In genomic region chr9:111854976-111855375, GRCm38 (mm10) we compare ENCODE assay signal across 23 mouse cellular contexts.
"Had no signal": no experiment of that assay in that cellular context is flagged by ENCODE, and none has a peak within 500 bp of the region (broad histone marks: within the 10 kb centered on the region; RNA-seq: fewer than 3 reads in every experiment).

No protein-coding gene starts in this region.

- ATAC-seq: liver, postnatal 0 days; lung, postnatal 0 days; midbrain, embryonic 13.5 days had no signal

- H3K27ac ChIP-seq: kidney, postnatal 0 days; limb, embryonic 12.5 days; limb, embryonic 15.5 days; liver, embryonic 14.5 days; macrophage; midbrain, embryonic 13.5 days; neural tube, embryonic 13.5 days; stomach, postnatal 0 days had no signal

- DNase-seq: kidney, adult 2 months; kidney, postnatal 25 days; layer of hippocampus, postnatal 36 days; left cerebral cortex, postnatal 4 days; liver, postnatal 0 days; lung, embryonic 14.5 days; right cerebral cortex, adult 18-20 months; right cerebral cortex, postnatal 14 days; right cerebral cortex, postnatal 4 days; thymus, adult 2 months; thymus, postnatal 14 days; thymus, postnatal 4 days had no signal

- H3K36me3 ChIP-seq: limb, embryonic 12.5 days; limb, embryonic 15.5 days; midbrain, embryonic 13.5 days; neural tube, embryonic 13.5 days had no signal

- H3K4me1 ChIP-seq: limb, embryonic 12.5 days; limb, embryonic 15.5 days; midbrain, embryonic 13.5 days; neural tube, embryonic 13.5 days had no signal

- H3K9me3 ChIP-seq: limb, embryonic 12.5 days; limb, embryonic 15.5 days; midbrain, embryonic 13.5 days; neural tube, embryonic 13.5 days had no signal

- H3K27me3 ChIP-seq: limb, embryonic 12.5 days; limb, embryonic 15.5 days; midbrain, embryonic 13.5 days; neural tube, embryonic 13.5 days had no signal

- H3K4me2 ChIP-seq: limb, embryonic 12.5 days; limb, embryonic 15.5 days; liver, embryonic 11.5 days; lung, embryonic 14.5 days; midbrain, embryonic 13.5 days; neural tube, embryonic 13.5 days had no signal

- H3K9ac ChIP-seq: limb, embryonic 12.5 days; limb, embryonic 15.5 days; liver, embryonic 14.5 days; liver, postnatal 0 days; lung, embryonic 14.5 days; midbrain, embryonic 13.5 days; neural tube, embryonic 13.5 days had no signal

- H3K4me3 ChIP-seq: limb, embryonic 12.5 days; limb, embryonic 15.5 days; midbrain, embryonic 13.5 days; myocyte; neural tube, embryonic 13.5 days had no signal
